In the genomic region with DNA sequence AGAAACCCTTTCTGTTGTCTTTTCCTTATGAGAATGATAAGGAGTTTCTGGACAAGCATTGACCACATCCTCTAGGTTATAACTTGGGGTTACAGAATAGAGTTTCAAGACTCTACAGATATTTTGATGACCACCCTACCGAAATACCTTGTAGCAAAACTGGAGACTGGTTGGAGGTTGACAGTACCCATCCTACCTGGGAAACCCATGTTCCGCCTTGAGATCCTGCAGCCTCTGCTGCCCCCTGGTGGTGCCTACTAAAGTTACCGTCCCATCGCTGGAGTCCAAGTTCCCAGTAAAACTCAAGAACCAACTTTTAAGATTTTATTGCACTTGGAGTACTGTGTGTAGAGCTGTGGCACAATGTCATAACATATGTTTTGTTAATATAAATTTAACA, we compare ENCODE assay signal across 9 mouse cellular contexts.
DNase-seq lines count a peak whose midpoint lies in the region; ATAC-seq and TF ChIP-seq lines count a peak whose summit lies in the region.
"Had no signal": no experiment of that assay in that cellular context is flagged by ENCODE, and none has a peak within 500 bp of the region (broad histone marks: within the 10 kb centered on the region; RNA-seq: fewer than 3 reads in every experiment).

No protein-coding gene starts in this region.

- no peak overlapping the region for H3K4me2 ChIP-seq in intestine, embryonic 14.5 days (ENCODE audit: low read length)
- H3K4me2 ChIP-seq in intestine, embryonic 15.5 days (replicated peaks): no peak overlapping the region
- H3K4me2 ChIP-seq in embryonic facial prominence, embryonic 11.5 days (ENCODE audit: low read depth, low read length): no peak overlapping the region
- no peak overlapping the region for H3K4me2 ChIP-seq in intestine, postnatal 0 days (replicated peaks; ENCODE audit: low read depth)
- H3K4me2 ChIP-seq: embryonic facial prominence, embryonic 12.5 days had no signal

- no peak overlapping the region for H3K4me3 ChIP-seq in intestine, embryonic 14.5 days (ENCODE audit: low read depth, low read length)
- no peak overlapping the region for H3K4me3 ChIP-seq in intestine, embryonic 15.5 days (replicated peaks)
- no peak overlapping the region for H3K4me3 ChIP-seq in embryonic facial prominence, embryonic 11.5 days (ENCODE audit: low read depth, low read length)
- H3K4me3 ChIP-seq in intestine, postnatal 0 days (ENCODE audit: low read depth, low read length): no peak overlapping the region
- H3K4me3 ChIP-seq: embryonic facial prominence, embryonic 12.5 days had no signal

- 34% methylated on average over 4 of the region's 4 CpGs for WGBS in intestine, embryonic 14.5 days
- 32% methylated on average over 4 of the region's 4 CpGs for WGBS in intestine, embryonic 15.5 days
- 34% methylated on average over 4 of the region's 4 CpGs for WGBS in embryonic facial prominence, embryonic 11.5 days
- WGBS in intestine, postnatal 0 days: 34% methylated on average over 4 of the region's 4 CpGs

- TF ChIP-seq CTCF in intestine, postnatal 0 days (IDR thresholded peaks at IDR 0.05; ENCODE audit: low read depth): peak; percentile 89

- no peak overlapping the region for H3K9ac ChIP-seq in intestine, embryonic 14.5 days (ENCODE audit: low read length)
- H3K9ac ChIP-seq in intestine, embryonic 15.5 days: no peak overlapping the region
- no peak overlapping the region for H3K9ac ChIP-seq in embryonic facial prominence, embryonic 11.5 days (replicated peaks; ENCODE audit: low read length)
- H3K9ac ChIP-seq in intestine, postnatal 0 days (ENCODE audit: low read depth, low read length): no peak overlapping the region
- H3K9ac ChIP-seq: embryonic facial prominence, embryonic 12.5 days had no signal

- DNase-seq in intestine, embryonic 14.5 days (ENCODE audit: low spot score): peak; percentile 72
- DNase-seq in adrenal gland, postnatal 36 days: peak; percentile 71 to 83
- DNase-seq in embryonic facial prominence, embryonic 11.5 days (ENCODE audit: low spot score): peak; percentile 71
- DNase-seq in left cerebral cortex, postnatal 4 days: peak; percentile 58
- DNase-seq in thymus, postnatal 36 days: peak; percentile 17

- H3K27me3 ChIP-seq in intestine, embryonic 14.5 days (replicated peaks; ENCODE audit: control insufficient read depth, insufficient read depth, low read length): no peaks in the 10 kb centered on the region
- no peaks in the 10 kb centered on the region for H3K27me3 ChIP-seq in intestine, embryonic 15.5 days (replicated peaks)
- H3K27me3 ChIP-seq in embryonic facial prominence, embryonic 11.5 days (ENCODE audit: control insufficient read depth, insufficient read depth, low read length): no peaks in the 10 kb centered on the region
- H3K27me3 ChIP-seq in intestine, postnatal 0 days (replicated peaks; ENCODE audit: control insufficient read depth, insufficient read depth, low read length): no peaks in the 10 kb centered on the region
- H3K27me3 ChIP-seq: embryonic facial prominence, embryonic 12.5 days had no signal

- H3K4me1 ChIP-seq in intestine, embryonic 14.5 days (replicated peaks; ENCODE audit: control insufficient read depth, insufficient read depth, low read length): no peaks in the 10 kb centered on the region
- no peaks in the 10 kb centered on the region for H3K4me1 ChIP-seq in intestine, embryonic 15.5 days (replicated peaks)
- H3K4me1 ChIP-seq in embryonic facial prominence, embryonic 11.5 days (ENCODE audit: control insufficient read depth, insufficient read depth, low read length): no peaks in the 10 kb centered on the region
- no peaks in the 10 kb centered on the region for H3K4me1 ChIP-seq in intestine, postnatal 0 days (replicated peaks; ENCODE audit: control insufficient read depth, insufficient read depth, low read length)

- H3K9me3 ChIP-seq in intestine, embryonic 14.5 days (ENCODE audit: control insufficient read depth, low read length): no peaks in the 10 kb centered on the region
- H3K9me3 ChIP-seq in intestine, embryonic 15.5 days: no peaks in the 10 kb centered on the region
- H3K9me3 ChIP-seq in embryonic facial prominence, embryonic 11.5 days (replicated peaks; ENCODE audit: control insufficient read depth, low read length): no peaks in the 10 kb centered on the region
- no peaks in the 10 kb centered on the region for H3K9me3 ChIP-seq in intestine, postnatal 0 days (ENCODE audit: control insufficient read depth)
- H3K9me3 ChIP-seq: embryonic facial prominence, embryonic 12.5 days had no signal

- no peak for ATAC-seq in intestine, embryonic 14.5 days (replicated peaks; ENCODE audit: low FRiP score, low TSS enrichment, low read depth)
- ATAC-seq in intestine, embryonic 15.5 days: no peak
- no peak for ATAC-seq in embryonic facial prominence, embryonic 11.5 days (replicated peaks; ENCODE audit: insufficient number of reproducible peaks, low FRiP score, low TSS enrichment, low read depth)
- ATAC-seq in intestine, postnatal 0 days: no peak
- 0 out of 2 replicates have a peak, but pooled peaks have one; percentile 51 for ATAC-seq in neutrophil, adult 5-6 weeks (ENCODE audit: extremely low read depth, insufficient number of reproducible peaks, low FRiP score, poor library complexity, severe bottlenecking)

- intact Hi-C loops in left cerebral cortex, postnatal 4 days (cut with DNase I): loop anchor here (10.0 kb wide), 1 partner anchor 566 kb away; no protein-coding TSS in a partner anchor

- H3K36me3 ChIP-seq in intestine, embryonic 14.5 days (ENCODE audit: control insufficient read depth, insufficient read depth, low read length): no peaks in the 10 kb centered on the region
- H3K36me3 ChIP-seq in intestine, embryonic 15.5 days: no peaks in the 10 kb centered on the region
- no peaks in the 10 kb centered on the region for H3K36me3 ChIP-seq in embryonic facial prominence, embryonic 11.5 days (replicated peaks; ENCODE audit: control insufficient read depth, insufficient read depth, low read depth, low read length)
- no peaks in the 10 kb centered on the region for H3K36me3 ChIP-seq in intestine, postnatal 0 days (ENCODE audit: control insufficient read depth, insufficient read depth)
- H3K36me3 ChIP-seq: embryonic facial prominence, embryonic 12.5 days had no signal

- H3K27ac ChIP-seq in intestine, embryonic 14.5 days (ENCODE audit: low read depth): no peak overlapping the region
- H3K27ac ChIP-seq in intestine, embryonic 15.5 days: no peak overlapping the region
- H3K27ac ChIP-seq in embryonic facial prominence, embryonic 11.5 days (replicated peaks; ENCODE audit: low read depth, low read length): no peak overlapping the region
- no peak overlapping the region for H3K27ac ChIP-seq in intestine, postnatal 0 days (ENCODE audit: low read depth, low read length)
- H3K27ac ChIP-seq: embryonic facial prominence, embryonic 12.5 days had no signal

Comparison
In these comparisons a context has a peak if more than half of its experiments do, and no peak if none do; other contexts are left out.
1. DNase-seq: peak in every context shown above with its lines; median percentile 77 in adrenal gland, postnatal 36 days; 72 in intestine, embryonic 14.5 days; 71 in embryonic facial prominence, embryonic 11.5 days; 58 in left cerebral cortex, postnatal 4 days; 17 in thymus, postnatal 36 days.